In genomic region chr2:146774876-146775275, GRCm38 (mm10) we compare ENCODE assay signal across 24 mouse cellular contexts.
"Had no signal": no experiment of that assay in that cellular context is flagged by ENCODE, and none has a peak within 500 bp of the region (broad histone marks: within the 10 kb centered on the region; RNA-seq: fewer than 3 reads in every experiment).

No protein-coding gene starts in this region.

- H3K4me3 ChIP-seq: heart, embryonic 10.5 days; heart, embryonic 12.5 days; hindbrain, embryonic 13.5 days; hindbrain, embryonic 15.5 days; kidney, embryonic 15.5 days; left cerebral cortex, adult 2 months; limb, embryonic 10.5 days; limb, embryonic 12.5 days had no signal

- H3K36me3 ChIP-seq: heart, embryonic 10.5 days; heart, embryonic 12.5 days; hindbrain, embryonic 13.5 days; hindbrain, embryonic 15.5 days; kidney, embryonic 15.5 days; limb, embryonic 10.5 days; limb, embryonic 12.5 days had no signal

- ATAC-seq: hindbrain, postnatal 0 days; intestine, embryonic 16.5 days had no signal

- H3K4me1 ChIP-seq: heart, embryonic 10.5 days; heart, embryonic 12.5 days; hindbrain, embryonic 13.5 days; hindbrain, embryonic 15.5 days; kidney, embryonic 15.5 days; limb, embryonic 10.5 days; limb, embryonic 12.5 days had no signal

- H3K27me3 ChIP-seq: heart, embryonic 12.5 days; hindbrain, embryonic 13.5 days; hindbrain, embryonic 15.5 days; kidney, embryonic 15.5 days; limb, embryonic 12.5 days had no signal

- H3K27ac ChIP-seq: heart, embryonic 10.5 days; hindbrain, embryonic 13.5 days; hindbrain, embryonic 15.5 days; hindbrain, postnatal 0 days; kidney, embryonic 15.5 days; kidney, postnatal 0 days; left cerebral cortex, adult 2 months; limb, embryonic 10.5 days; limb, embryonic 12.5 days had no signal

- DNase-seq: gastrocnemius, postnatal 14 days; gastrocnemius, postnatal 36 days; heart, adult 18-20 months; heart, postnatal 10 days; kidney, adult 11 months; kidney, adult 2 months; kidney, adult 9 months; kidney, postnatal 14 days; kidney, postnatal 36 days; layer of hippocampus, adult 9-11 months; layer of hippocampus, postnatal 36 days; liver had no signal

- H3K9me3 ChIP-seq: heart, embryonic 10.5 days; heart, embryonic 12.5 days; hindbrain, embryonic 13.5 days; hindbrain, embryonic 15.5 days; kidney, embryonic 15.5 days; limb, embryonic 10.5 days; limb, embryonic 12.5 days had no signal

- H3K9ac ChIP-seq: heart, embryonic 12.5 days; hindbrain, embryonic 13.5 days; hindbrain, embryonic 15.5 days; kidney, embryonic 15.5 days; limb, embryonic 12.5 days had no signal

- H3K4me2 ChIP-seq: heart, embryonic 12.5 days; hindbrain, embryonic 13.5 days; hindbrain, embryonic 15.5 days; kidney, embryonic 15.5 days; limb, embryonic 12.5 days; liver, embryonic 11.5 days had no signal
